Mouse (Mus musculus) stomach, postnatal 0 days (tissue): Measurements from ENCODE around the gene Ugt1a2. TPM values are rescaled to one million over a fixed set of nuclear protein-coding genes. Genes with fewer than 3 reads are reported as not detected.
A peak's percentile ranks its signal among the peaks of the same experiment; 100 is the strongest.

ENCODE experiments used
- ATAC-seq: fragments of 200-750 bp; cut with Nextera tagmentation; 2 replicates; pipeline ENCODE4 v1.8.0; 2017; ENCODE audit not compliant: low FRiP score, low TSS enrichment
- DNase-seq: peaks from one replicate; pipeline ENCODE4 v3.0.0-alpha.2; 2016; ENCODE audit warnings: low spot score
- H3K27ac ChIP-seq: fragments of 300-500 bp; sonication (generic); replicated peaks from 2 replicates; pipeline ENCODE4 v1.5.1; 2014; ENCODE audit warnings: mild to moderate bottlenecking, control low read depth
- H3K27me3 ChIP-seq: fragments of 300-500 bp; sonication (generic); 2 replicates; pipeline ENCODE4 v1.6.1; 2014; ENCODE audit warnings: low read length; ENCODE audit not compliant: control insufficient read depth, insufficient read depth
- H3K36me3 ChIP-seq: fragments of 300-500 bp; sonication (generic); 2 replicates; pipeline ENCODE4 v1.6.1; 2014; ENCODE audit warnings: low read length, mixed read lengths; ENCODE audit not compliant: control insufficient read depth, insufficient read depth
- H3K4me1 ChIP-seq: fragments of 300-500 bp; sonication (generic); replicated peaks from 2 replicates; pipeline ENCODE4 v1.6.1; 2014; ENCODE audit warnings: antibody characterized with exemption; ENCODE audit not compliant: control insufficient read depth, insufficient read depth
- H3K4me2 ChIP-seq: fragments of 300-500 bp; sonication (generic); replicated peaks from 2 replicates; pipeline ENCODE4 v1.6.1; 2014; ENCODE audit warnings: low read depth, mild to moderate bottlenecking, control low read depth, moderate library complexity
- H3K4me3 ChIP-seq: fragments of 300-500 bp; sonication (generic); 2 replicates; pipeline ENCODE4 v1.5.1; 2014; ENCODE audit warnings: low read depth, low read length, control low read depth
- H3K9ac ChIP-seq: fragments of 300-500 bp; sonication (generic); 2 replicates; pipeline ENCODE4 v1.6.1; 2014; ENCODE audit warnings: mild to moderate bottlenecking, low read length, control low read depth, mixed read lengths
- H3K9me3 ChIP-seq: fragments of 300-500 bp; sonication (generic); 2 replicates; pipeline ENCODE4 v1.6.1; 2016; ENCODE audit warnings: low read length; ENCODE audit not compliant: control insufficient read depth
- CTCF ChIP-seq: IDR thresholded peaks from 2 replicates; pipeline ENCODE4 v1.5.1; 2016; ENCODE audit warnings: antibody characterized with exemption, low read depth, mild to moderate bottlenecking, moderate library complexity
- EP300 ChIP-seq: optimal IDR thresholded peaks from 2 replicates; pipeline ENCODE3; 2016; ENCODE audit warnings: antibody characterized with exemption
- WGBS: fragments of 180-500 bp; shearing (Covaris S2); extraction: QIAGEN DNeasy Blood & Tissue Kit; methylation state at CpG from one replicate; pipeline ENCODE4 v1.1.7; 2014; 5-methylcytosine and 5-hydroxymethylcytosine counted together
- polyA plus RNA-seq: library from polyadenylated mRNA; unstranded; fragments of >200 nt; fragmentation: Nextera tagmentation; extraction: Ambion mirVana; gene quantifications from 2 replicates; pipeline ENCODE4 v1.2.1, GENCODE M21; 2015

Ugt1a2 gene
- polyA plus RNA-seq, 1 experiment from 2014 or later, result not detected

DNA sequence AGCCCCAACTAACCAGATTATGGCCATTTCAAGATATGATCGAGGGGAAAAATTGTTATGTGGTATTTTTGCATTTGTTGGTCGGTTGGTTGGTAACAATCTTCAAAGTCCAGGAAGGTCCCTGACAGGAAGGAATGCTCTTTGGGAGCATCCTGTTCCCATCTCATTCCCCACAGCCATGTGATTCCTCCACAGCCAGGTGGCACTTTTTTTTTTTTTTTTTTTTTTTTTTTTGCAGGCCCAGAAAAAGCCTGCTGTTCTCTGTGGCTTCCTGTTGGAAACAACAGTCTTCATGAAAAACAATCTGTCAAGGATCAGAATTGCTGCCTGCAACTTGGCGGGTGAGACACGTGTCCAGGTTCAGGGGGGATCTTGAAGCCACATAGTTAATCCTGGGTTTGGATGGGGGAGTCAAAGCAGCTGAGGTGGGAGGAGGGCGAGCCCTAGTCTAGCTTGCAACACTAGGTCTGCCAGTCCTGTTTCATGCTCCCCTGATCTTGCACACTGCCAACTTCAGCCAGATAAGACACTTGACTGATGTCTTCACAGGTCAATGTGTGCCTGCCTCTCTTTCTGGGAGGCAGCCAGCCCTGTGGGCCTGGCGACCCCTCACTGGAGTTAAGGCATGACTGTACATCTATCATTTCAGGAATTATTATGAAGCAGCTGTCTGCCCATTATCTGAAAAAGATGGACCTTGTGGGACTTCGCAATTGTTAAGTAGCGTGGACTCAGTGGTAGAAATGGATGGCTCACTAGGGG lies 58.7 kb downstream of the Ugt1a2 start:
- Histone ChIP-seq H3K4me1 (peaks cover 21% of the 10 kb centered on the region), H3K36me3 (peaks cover 45% of the 10 kb centered on the region), H3K4me2 (no peak overlapping the region), H3K9me3 (peaks cover 15% of the 10 kb centered on the region), H3K27ac (peak overlapping the region; percentile 13; the same call in 1 of the 2 replicates), H3K27me3 (no peaks in the 10 kb centered on the region), H3K4me3 (no peak overlapping the region), H3K9ac (peak overlapping the region; percentile 5)
- ATAC-seq, result peak; percentile 2; the same call in 1 of the 2 replicates
- DNase-seq, result no peak
- WGBS, result 60% methylated on average over 8 of the region's 8 CpGs
- TF ChIP-seq EP300 (no peak), CTCF (no peak)

DNA sequence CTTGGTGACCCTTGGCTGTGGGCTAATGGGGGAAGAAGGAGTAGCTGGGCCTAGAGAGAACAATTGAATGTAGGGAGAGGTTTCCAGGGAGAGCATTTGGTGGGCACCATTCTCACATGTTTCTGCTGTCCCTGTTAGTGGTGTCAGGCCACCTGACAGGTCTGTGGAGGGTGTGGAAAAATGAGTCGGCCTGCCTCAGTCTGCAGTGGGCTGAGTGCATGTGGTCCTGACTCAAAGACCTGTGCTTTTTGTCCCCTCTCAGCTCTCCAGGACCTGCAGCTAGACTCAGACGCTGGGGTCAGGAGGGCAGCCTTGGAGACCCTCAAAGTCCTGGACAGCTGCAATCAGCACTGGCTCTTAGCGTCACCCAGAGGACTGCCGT lies 59.2 kb downstream of the Ugt1a2 start:
- ATAC-seq (no peak), DNase-seq (no peak)
- Histone ChIP-seq H3K9ac (peak overlapping the region; percentile 5), H3K4me1 (peaks cover 21% of the 10 kb centered on the region), H3K27me3 (no peaks in the 10 kb centered on the region), H3K4me2 (no peak overlapping the region), H3K9me3 (peaks cover 15% of the 10 kb centered on the region), H3K4me3 (no peak overlapping the region), H3K27ac (peak overlapping the region; percentile 13; the same call in 1 of the 2 replicates), H3K36me3 (peaks cover 51% of the 10 kb centered on the region)
- 72% methylated on average over 4 of the region's 4 CpGs for WGBS
- TF ChIP-seq CTCF, result no peak
- no peak for TF ChIP-seq EP300

DNA sequence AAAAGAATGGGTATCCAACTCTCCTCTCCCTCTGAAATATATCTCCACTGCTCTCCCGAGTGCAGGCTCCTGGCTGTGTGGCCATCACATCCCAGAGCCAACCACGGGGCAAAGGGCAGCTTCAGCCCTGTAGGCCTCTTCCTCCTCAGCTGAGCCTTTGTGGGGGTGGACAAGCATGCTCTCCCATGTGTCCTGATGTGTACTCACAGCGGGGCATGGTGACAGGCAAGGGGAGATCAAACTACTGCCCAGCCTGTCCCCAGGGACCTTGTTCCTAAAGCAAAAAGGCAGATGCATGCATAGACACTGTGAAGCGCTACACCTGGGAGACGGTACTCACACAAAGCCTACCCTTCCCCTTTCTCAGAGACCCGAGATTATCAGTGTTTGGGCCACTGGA lies 59.7 kb downstream of the Ugt1a2 start:
- TF ChIP-seq CTCF (no peak), EP300 (no peak)
- H3K9ac ChIP-seq, result peak overlapping the region; percentile 5
- H3K4me1 ChIP-seq, result peaks cover 21% of the 10 kb centered on the region
- H3K9me3 ChIP-seq, result peaks cover 10% of the 10 kb centered on the region
- DNase-seq, result no peak
- ATAC-seq, result 0 out of 2 replicates have a peak, but pooled peaks have one; percentile 2
- peaks cover 56% of the 10 kb centered on the region for H3K36me3 ChIP-seq
- WGBS, result 72% methylated on average over 6 of the region's 6 CpGs
- H3K4me3 ChIP-seq, result no peak overlapping the region
- peak overlapping the region; percentile 13; the same call in 1 of the 2 replicates for H3K27ac ChIP-seq
- H3K4me2 ChIP-seq, result 0 out of 2 replicates have a peak overlapping the region, but pooled peaks have one; percentile 0
- H3K27me3 ChIP-seq, result no peaks in the 10 kb centered on the region

DNA sequence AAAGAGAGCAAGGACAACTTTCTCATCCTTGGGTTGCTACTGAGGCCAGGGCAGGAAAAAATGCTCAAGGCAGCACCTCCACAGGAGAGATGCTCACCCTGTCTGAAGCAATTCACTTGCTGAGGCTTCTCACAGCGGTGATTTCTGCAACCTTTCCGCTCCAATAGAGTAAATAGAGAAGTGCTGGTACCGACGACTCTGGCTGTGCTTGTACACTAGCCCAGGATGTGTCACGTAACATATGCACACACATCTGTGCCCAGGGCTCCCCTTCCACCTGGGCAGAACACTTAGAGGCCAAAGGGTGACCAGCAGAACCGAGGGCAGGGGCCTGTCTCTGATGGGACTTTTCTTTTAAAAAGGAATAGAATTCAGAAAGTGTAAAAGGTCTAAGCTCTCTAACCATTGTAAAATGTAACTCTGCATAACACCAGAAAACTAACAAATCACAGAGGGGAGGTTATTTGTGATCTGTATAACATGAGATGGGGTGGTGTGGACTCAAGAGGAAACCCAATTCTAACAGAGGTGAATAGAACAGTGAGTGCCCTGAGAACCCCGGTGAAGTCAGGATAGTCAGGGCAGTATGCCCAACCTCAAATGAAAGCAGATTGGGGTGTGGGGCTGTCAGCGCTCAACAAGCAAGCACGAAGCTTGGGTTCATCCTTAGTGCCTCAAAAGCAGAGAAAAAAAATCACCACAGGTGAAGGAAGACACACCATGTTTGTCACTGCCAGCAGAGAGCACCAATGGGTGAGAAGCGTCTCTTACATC lies 60.4 kb downstream of the Ugt1a2 start:
- Histone ChIP-seq H3K27me3 (no peaks in the 10 kb centered on the region), H3K27ac (no peak overlapping the region), H3K4me1 (peaks cover 21% of the 10 kb centered on the region), H3K9me3 (peaks cover 9% of the 10 kb centered on the region), H3K9ac (no peak overlapping the region; the same call in 1 of the 2 replicates), H3K4me2 (no peak overlapping the region), H3K4me3 (no peak overlapping the region), H3K36me3 (peaks cover 62% of the 10 kb centered on the region)
- DNase-seq, result no peak
- WGBS, result 78% methylated on average over 10 of the region's 10 CpGs
- no peak for ATAC-seq
- no peak for TF ChIP-seq CTCF
- no peak for TF ChIP-seq EP300

DNA sequence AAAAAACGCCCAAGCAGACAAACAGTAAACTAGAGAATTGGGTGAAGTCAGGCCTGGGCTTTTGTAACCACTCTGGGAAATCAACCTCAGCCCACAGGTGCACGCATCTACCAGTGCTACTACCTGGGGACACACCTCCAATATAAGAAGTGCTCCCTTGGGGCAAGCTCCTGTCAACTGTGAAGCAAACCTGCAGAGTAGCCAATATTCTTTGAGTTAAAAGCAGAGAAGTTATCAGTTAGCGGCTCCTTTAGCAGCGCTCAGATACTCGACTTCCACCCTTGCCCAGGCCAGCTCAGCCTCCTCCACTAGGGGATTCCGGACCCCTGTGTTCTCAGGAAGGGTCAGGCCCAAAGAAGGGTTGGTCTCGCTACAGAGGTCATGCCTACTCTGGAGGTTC lies 61.3 kb downstream of the Ugt1a2 start:
- ATAC-seq, result no peak
- Histone ChIP-seq H3K36me3 (peaks cover 71% of the 10 kb centered on the region), H3K27ac (peak overlapping the region; percentile 31), H3K4me3 (no peak overlapping the region), H3K4me1 (peaks cover 19% of the 10 kb centered on the region), H3K4me2 (no peak overlapping the region), H3K9me3 (peaks cover 4% of the 10 kb centered on the region; the same call in 1 of the 2 replicates), H3K9ac (no peak overlapping the region), H3K27me3 (no peaks in the 10 kb centered on the region)
- WGBS, result 79% methylated on average over 7 of the region's 7 CpGs
- TF ChIP-seq EP300 (no peak), CTCF (no peak)
- no peak for DNase-seq
